Mouse (Mus musculus) brain, adult 10 weeks (tissue): ENCODE data around the gene Mvb12b. TPM values are rescaled to one million over a fixed set of nuclear protein-coding genes. Genes with fewer than 3 reads are reported as not detected.

Experiments
- polyA plus RNA-seq: library from polyadenylated mRNA; stranded (reverse); fragments of 350-450 nt; fragmentation: Illumina TruSeq; extraction: RNeasy Lipid Tissue Mini Kit (QIAGEN cat#74804); gene quantifications from one replicate; pipeline ENCODE4 v1.2.3, GENCODE M21; 2015; ENCODE audit warnings: low read depth, low replicate concordance

Gene Mvb12b
- 53.1 TPM for polyA plus RNA-seq

GRCm38 (mm10) chr2:33887328-33888099 is at the start of gene Mvb12b:
TSS of gene Mvb12b (minus strand) at chr2:33887946.

Other genes starting within 250 kb of the Mvb12b start
- gene Lmx1b, start 247.4 kb downstream of the Mvb12b start, polyA plus RNA-seq, result 0.51 TPM